Mouse (Mus musculus): ENCODE measurements around the gene Nubp1. TPM values are rescaled to one million over a fixed set of nuclear protein-coding genes. Genes with fewer than 3 reads are reported as not detected.
A peak's percentile ranks its signal among the peaks of the same experiment; 100 is the strongest.

Gene Nubp1
- polyA plus RNA-seq, 1 experiment: 38.6 TPM

GRCm38 (mm10) chr16:10416866-10417265 is 5.1 kb downstream of the Nubp1 start:
- WGBS: 92% methylated on average over 4 of the region's 4 CpGs
- H3K27me3 ChIP-seq (ENCODE audit: control insufficient read depth, insufficient read depth, low read length): no peaks in the 10 kb centered on the region
- peak overlapping the region; percentile 39 for H3K27ac ChIP-seq (ENCODE audit: insufficient read depth, low read length)
- H3K36me3 ChIP-seq (ENCODE audit: control insufficient read depth, insufficient read depth, low read length): peaks cover 39% of the 10 kb centered on the region
- TF ChIP-seq CTCF (IDR thresholded peaks at IDR 0.05; ENCODE audit: extremely low read depth, insufficient read depth, insufficient read length, insufficient replicate concordance) (peak; percentile 26; the same call in 1 of the 2 replicates), POLR2A (IDR thresholded peaks at IDR 0.05; ENCODE audit: low read depth, low read length) (no peak)
- no peak overlapping the region for H3K4me3 ChIP-seq (ENCODE audit: extremely low read depth, insufficient read depth, insufficient read length)
- H3K4me1 ChIP-seq (ENCODE audit: control insufficient read depth, insufficient read depth, insufficient read length): no peaks in the 10 kb centered on the region; the same call in 1 of the 2 replicates
- DNase-seq (ENCODE audit: low read depth in 1 of 2, low spot score in 2 of 2): no peak

- peaks cover 48% of the 10 kb centered on the region for H3K36me3 ChIP-seq (ENCODE audit: control insufficient read depth, insufficient read depth, low read length)
- 81% methylated on average over 9 of the region's 9 CpGs for WGBS
- H3K4me1 ChIP-seq (ENCODE audit: control insufficient read depth, insufficient read depth, insufficient read length): no peaks in the 10 kb centered on the region; the same call in 1 of the 2 replicates
- H3K27me3 ChIP-seq (ENCODE audit: control insufficient read depth, insufficient read depth, low read length): no peaks in the 10 kb centered on the region
- peak overlapping the region; percentile 39 for H3K27ac ChIP-seq (ENCODE audit: insufficient read depth, low read length)
- no peak overlapping the region for H3K4me3 ChIP-seq (ENCODE audit: extremely low read depth, insufficient read depth, insufficient read length)
- DNase-seq (ENCODE audit: low read depth in 1 of 2, low spot score in 2 of 2): no peak
- TF ChIP-seq CTCF (IDR thresholded peaks at IDR 0.05; ENCODE audit: extremely low read depth, insufficient read depth, insufficient read length, insufficient replicate concordance) (no peak), POLR2A (IDR thresholded peaks at IDR 0.05; ENCODE audit: low read depth, low read length) (no peak)
Measured at GRCm38 (mm10) chr16:10417723-10418259, 6.0 kb downstream of the Nubp1 start.

GRCm38 (mm10) chr16:10420447-10421054 is 8.8 kb downstream of the Nubp1 start:
- WGBS: 93% methylated on average over 9 of the region's 9 CpGs
- no peaks in the 10 kb centered on the region for H3K27me3 ChIP-seq (ENCODE audit: control insufficient read depth, insufficient read depth, low read length)
- H3K36me3 ChIP-seq (ENCODE audit: control insufficient read depth, insufficient read depth, low read length): peaks cover 51% of the 10 kb centered on the region
- no peak overlapping the region for H3K27ac ChIP-seq (ENCODE audit: insufficient read depth, low read length)
- DNase-seq (ENCODE audit: low read depth in 1 of 2, low spot score in 2 of 2): no peak
- H3K4me1 ChIP-seq (ENCODE audit: control insufficient read depth, insufficient read depth, insufficient read length): no peaks in the 10 kb centered on the region; the same call in 1 of the 2 replicates
- TF ChIP-seq POLR2A (IDR thresholded peaks at IDR 0.05; ENCODE audit: low read depth, low read length): no peak
- no peak for TF ChIP-seq CTCF (IDR thresholded peaks at IDR 0.05; ENCODE audit: extremely low read depth, insufficient read depth, insufficient read length, insufficient replicate concordance)
- no peak overlapping the region for H3K4me3 ChIP-seq (ENCODE audit: extremely low read depth, insufficient read depth, insufficient read length)

GRCm38 (mm10) chr16:10431911-10432310 is 20.2 kb downstream of the Nubp1 start:
- 82% methylated on average over 1 of the region's 1 CpGs for WGBS
- TF ChIP-seq POLR2A (IDR thresholded peaks at IDR 0.05; ENCODE audit: low read depth, low read length) (no peak), CTCF (IDR thresholded peaks at IDR 0.05; ENCODE audit: extremely low read depth, insufficient read depth, insufficient read length, insufficient replicate concordance) (no peak)
- H3K27ac ChIP-seq (ENCODE audit: insufficient read depth, low read length): no peak overlapping the region

GRCm38 (mm10) chr16:10432387-10432786 is 20.6 kb downstream of the Nubp1 start:
- Histone ChIP-seq H3K4me1 (ENCODE audit: control insufficient read depth, insufficient read depth, insufficient read length) (peaks cover 10% of the 10 kb centered on the region; the same call in 1 of the 2 replicates), H3K27ac (ENCODE audit: insufficient read depth, low read length) (no peak overlapping the region), H3K27me3 (ENCODE audit: control insufficient read depth, insufficient read depth, low read length) (no peaks in the 10 kb centered on the region), H3K4me3 (ENCODE audit: extremely low read depth, insufficient read depth, insufficient read length) (no peak overlapping the region), H3K36me3 (ENCODE audit: control insufficient read depth, insufficient read depth, low read length) (no peaks in the 10 kb centered on the region)
- 78% methylated on average over 4 of the region's 4 CpGs for WGBS
- no peak for DNase-seq (ENCODE audit: low read depth in 1 of 2, low spot score in 2 of 2)
- no peak for TF ChIP-seq POLR2A (IDR thresholded peaks at IDR 0.05; ENCODE audit: low read depth, low read length)

More at GRCm38 (mm10) chr16:10431911-10432310, 20.2 kb downstream of the Nubp1 start:
- no peak overlapping the region for H3K4me3 ChIP-seq (ENCODE audit: extremely low read depth, insufficient read depth, insufficient read length)
- peaks cover 10% of the 10 kb centered on the region; the same call in 1 of the 2 replicates for H3K4me1 ChIP-seq (ENCODE audit: control insufficient read depth, insufficient read depth, insufficient read length)
- no peak for DNase-seq (ENCODE audit: low read depth in 1 of 2, low spot score in 2 of 2)
- H3K27me3 ChIP-seq (ENCODE audit: control insufficient read depth, insufficient read depth, low read length): no peaks in the 10 kb centered on the region
- no peaks in the 10 kb centered on the region for H3K36me3 ChIP-seq (ENCODE audit: control insufficient read depth, insufficient read depth, low read length)

GRCm38 (mm10) chr16:10433344-10433743 is 21.6 kb downstream of the Nubp1 start:
- no peak for DNase-seq (ENCODE audit: low read depth in 1 of 2, low spot score in 2 of 2)
- no peak for TF ChIP-seq CTCF (IDR thresholded peaks at IDR 0.05; ENCODE audit: extremely low read depth, insufficient read depth, insufficient read length, insufficient replicate concordance)
- no peak for TF ChIP-seq POLR2A (IDR thresholded peaks at IDR 0.05; ENCODE audit: low read depth, low read length)
- 69% methylated on average over 5 of the region's 5 CpGs for WGBS

GRCm38 (mm10) chr16:10436166-10436565 is 24.4 kb downstream of the Nubp1 start:
- WGBS: 74% methylated on average over 6 of the region's 6 CpGs
- no peak for DNase-seq (ENCODE audit: low read depth in 1 of 2, low spot score in 2 of 2)

More at GRCm38 (mm10) chr16:10433344-10433743, 21.6 kb downstream of the Nubp1 start:
- Histone ChIP-seq H3K4me1 (ENCODE audit: control insufficient read depth, insufficient read depth, insufficient read length) (peaks cover 10% of the 10 kb centered on the region; the same call in 1 of the 2 replicates), H3K4me3 (ENCODE audit: extremely low read depth, insufficient read depth, insufficient read length) (no peak overlapping the region), H3K36me3 (ENCODE audit: control insufficient read depth, insufficient read depth, low read length) (no peaks in the 10 kb centered on the region), H3K27me3 (ENCODE audit: control insufficient read depth, insufficient read depth, low read length) (no peaks in the 10 kb centered on the region), H3K27ac (ENCODE audit: insufficient read depth, low read length) (peak overlapping the region; percentile 6; the same call in 1 of the 2 replicates)

More at GRCm38 (mm10) chr16:10436166-10436565, 24.4 kb downstream of the Nubp1 start:
- Histone ChIP-seq H3K27me3 (ENCODE audit: control insufficient read depth, insufficient read depth, low read length) (no peaks in the 10 kb centered on the region), H3K36me3 (ENCODE audit: control insufficient read depth, insufficient read depth, low read length) (no peaks in the 10 kb centered on the region), H3K4me1 (ENCODE audit: control insufficient read depth, insufficient read depth, insufficient read length) (peaks cover 10% of the 10 kb centered on the region; the same call in 1 of the 2 replicates), H3K27ac (ENCODE audit: insufficient read depth, low read length) (peak overlapping the region; percentile 59), H3K4me3 (ENCODE audit: extremely low read depth, insufficient read depth, insufficient read length) (no peak overlapping the region)
- TF ChIP-seq POLR2A (IDR thresholded peaks at IDR 0.05; ENCODE audit: low read depth, low read length) (no peak), CTCF (IDR thresholded peaks at IDR 0.05; ENCODE audit: extremely low read depth, insufficient read depth, insufficient read length, insufficient replicate concordance) (no peak)
